Mouse (Mus musculus) forebrain, embryonic 13.5 days (tissue): ENCODE results near the gene Vmn1r54. TPM values are rescaled to one million over a fixed set of nuclear protein-coding genes. Genes with fewer than 3 reads are reported as not detected.
"Not testable (repeated sequence)": the region's sequence is repeated elsewhere in the genome, so short reads cannot be mapped to it uniquely, and the experiment has no call there.

Experiments used
- ATAC-seq: fragments of 200-750 bp; cut with Nextera tagmentation; 2 replicates; pipeline ENCODE4 v1.8.0; 2017
- H3K27ac ChIP-seq: fragments of 300-500 bp; sonication (generic); 2 replicates; pipeline ENCODE4 v1.5.1; 2015; ENCODE audit warnings: inconsistent platforms, mild to moderate bottlenecking, moderate library complexity
- H3K27me3 ChIP-seq: fragments of 300-500 bp; sonication (generic); 2 replicates; pipeline ENCODE4 v1.6.1; 2015; ENCODE audit warnings: mild to moderate bottlenecking, inconsistent platforms
- H3K36me3 ChIP-seq: fragments of 300-500 bp; sonication (generic); 2 replicates; pipeline ENCODE4 v1.6.1; 2015; ENCODE audit warnings: mild to moderate bottlenecking, inconsistent platforms; ENCODE audit not compliant: poor library complexity, severe bottlenecking
- H3K4me1 ChIP-seq: fragments of 300-500 bp; sonication (generic); 2 replicates; pipeline ENCODE4 v1.6.1; 2015; ENCODE audit warnings: inconsistent platforms
- H3K4me2 ChIP-seq: fragments of 300-500 bp; sonication (generic); 2 replicates; pipeline ENCODE4 v1.6.1; 2015; ENCODE audit warnings: inconsistent platforms, mild to moderate bottlenecking, moderate library complexity
- H3K4me3 ChIP-seq: fragments of 300-500 bp; sonication (generic); 2 replicates; pipeline ENCODE4 v1.5.1; 2015; ENCODE audit warnings: mild to moderate bottlenecking, inconsistent platforms
- H3K9ac ChIP-seq: fragments of 300-500 bp; sonication (generic); 2 replicates; pipeline ENCODE4 v1.6.1; 2015; ENCODE audit warnings: mild to moderate bottlenecking, inconsistent platforms
- H3K9me3 ChIP-seq: fragments of 300-500 bp; sonication (generic); replicated peaks from 2 replicates; pipeline ENCODE4 v1.6.1; 2016; ENCODE audit warnings: inconsistent platforms
- WGBS: fragments of 180-500 bp; shearing (Covaris S2); methylation state at CpG from one replicate; pipeline ENCODE4 v1.1.7; 2015; 5-methylcytosine and 5-hydroxymethylcytosine counted together
- polyA plus RNA-seq: library from polyadenylated mRNA; unstranded; fragments of >200 nt; fragmentation: Nextera tagmentation; extraction: Ambion mirVana; gene quantifications from 2 replicates; pipeline ENCODE4 v1.2.1, GENCODE M21; 2015

Vmn1r54 gene
- not detected in 2 replicates for polyA plus RNA-seq

DNA sequence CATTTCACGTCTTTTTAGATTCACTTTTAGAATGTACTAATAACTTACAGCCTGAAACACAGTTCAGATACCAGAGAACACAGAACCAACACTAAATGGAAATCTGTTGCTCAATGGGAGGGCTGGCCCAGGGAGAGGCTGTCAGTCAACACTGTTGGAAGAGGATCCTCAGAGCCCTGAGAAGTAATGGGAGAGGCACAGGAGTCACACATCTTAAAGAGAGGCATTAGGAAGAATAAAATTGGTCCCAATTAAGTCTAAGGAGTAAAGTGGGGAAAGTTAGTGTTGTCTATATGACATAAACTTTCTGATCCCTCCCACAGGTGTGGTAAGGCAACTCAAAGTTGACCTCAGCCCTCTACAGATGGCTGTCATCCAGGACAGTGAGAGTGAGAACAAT is at the start of gene Vmn1r54:
TSS of gene Vmn1r54 (plus strand) at position 301 of the 400 bp plus-strand sequence.
- no peaks in the 10 kb centered on the region for H3K27me3 ChIP-seq
- no peak for ATAC-seq
- no peaks in the 10 kb centered on the region for H3K36me3 ChIP-seq
- 83% methylated on average over 1 of the region's 1 CpGs for WGBS
- H3K4me2 ChIP-seq: no peak within 1 kb of the TSS
- H3K9me3 ChIP-seq: no peaks in the 10 kb centered on the region
- H3K4me3 ChIP-seq: no peak within 1 kb of the TSS
- H3K27ac ChIP-seq: no peak within 1 kb of the TSS
- H3K9ac ChIP-seq: no peak within 1 kb of the TSS
- H3K4me1 ChIP-seq: no peaks in the 10 kb centered on the region

GRCm38 (mm10) chr6:90202493-90202892 is 43.6 kb upstream of the Vmn1r54 start, which contains the start of gene V1ra8:
V1ra8 (plus strand) TSS chr6:90202793.
- ATAC-seq, H3K27ac ChIP-seq: not testable (repeated sequence)
- WGBS: 77% methylated on average over 2 of the region's 2 CpGs

GRCm38 (mm10) chr6:90224338-90224737 is 21.8 kb upstream of the Vmn1r54 start, which contains the start of gene Vmn1r53:
Vmn1r53 (minus strand) TSS chr6:90224438.
- no peak within 1 kb of the TSS for H3K4me2 ChIP-seq
- H3K4me3 ChIP-seq: no peak within 1 kb of the TSS
- H3K27me3 ChIP-seq: no peaks in the 10 kb centered on the region
- no peak for ATAC-seq
- H3K9ac ChIP-seq: no peak within 1 kb of the TSS
- H3K36me3 ChIP-seq: no peaks in the 10 kb centered on the region
- no peak within 1 kb of the TSS for H3K27ac ChIP-seq
- H3K4me1 ChIP-seq: no peaks in the 10 kb centered on the region
- H3K9me3 ChIP-seq: 0 out of 2 replicates have a peak, but pooled peaks cover 8% of the 10 kb centered on the region
- 90% methylated on average over 1 of the region's 1 CpGs for WGBS

More at GRCm38 (mm10) chr6:90202493-90202892, 43.6 kb upstream of the Vmn1r54 start, which contains the start of gene V1ra8:
- not testable (repeated sequence) for H3K27me3 ChIP-seq, H3K9me3 ChIP-seq, H3K4me3 ChIP-seq, H3K4me1 ChIP-seq, H3K36me3 ChIP-seq, H3K9ac ChIP-seq, H3K4me2 ChIP-seq

DNA sequence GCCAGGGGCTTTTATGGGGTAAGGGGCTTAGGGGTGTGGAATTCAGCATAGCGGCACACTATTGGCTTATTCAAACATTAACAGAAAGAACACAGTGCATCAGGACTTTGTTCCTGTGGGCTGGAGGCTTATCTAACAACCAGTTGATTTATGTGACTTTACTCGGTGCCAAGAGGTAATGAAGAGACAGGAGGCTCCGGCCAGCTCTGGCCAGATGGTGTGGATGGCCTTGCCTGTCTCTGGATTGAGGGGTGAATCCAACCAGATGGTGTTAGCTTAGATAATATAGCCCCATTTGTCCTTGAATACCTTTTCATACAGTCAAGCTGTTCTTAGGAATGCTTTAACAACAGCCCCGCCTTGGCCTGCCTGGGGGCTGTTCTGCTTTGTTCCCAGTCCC is 14.0 kb upstream of the Vmn1r54 start:
- H3K9ac ChIP-seq, H3K4me1 ChIP-seq, H3K4me3 ChIP-seq, H3K27ac ChIP-seq, ATAC-seq, H3K27me3 ChIP-seq, H3K36me3 ChIP-seq, H3K4me2 ChIP-seq: not testable (repeated sequence)
- WGBS: 91% methylated on average over 4 of the region's 4 CpGs
- H3K9me3 ChIP-seq: peaks cover 14% of the 10 kb centered on the region; the same call in 1 of the 2 replicates

- no peaks in the 10 kb centered on the region for H3K27me3 ChIP-seq
- no peaks in the 10 kb centered on the region for H3K36me3 ChIP-seq
- H3K9ac ChIP-seq: no peak overlapping the region
- H3K9me3 ChIP-seq: peaks cover 14% of the 10 kb centered on the region; the same call in 1 of the 2 replicates
- H3K4me2 ChIP-seq: no peak overlapping the region
- WGBS: 63% methylated on average over 27 of the region's 27 CpGs
- no peak overlapping the region for H3K27ac ChIP-seq
- no peaks in the 10 kb centered on the region for H3K4me1 ChIP-seq
- no peak overlapping the region for H3K4me3 ChIP-seq
- no peak for ATAC-seq
These were observed 13.4 kb upstream of the Vmn1r54 start for GRCm38 (mm10) chr6:90232681-90233080.

DNA sequence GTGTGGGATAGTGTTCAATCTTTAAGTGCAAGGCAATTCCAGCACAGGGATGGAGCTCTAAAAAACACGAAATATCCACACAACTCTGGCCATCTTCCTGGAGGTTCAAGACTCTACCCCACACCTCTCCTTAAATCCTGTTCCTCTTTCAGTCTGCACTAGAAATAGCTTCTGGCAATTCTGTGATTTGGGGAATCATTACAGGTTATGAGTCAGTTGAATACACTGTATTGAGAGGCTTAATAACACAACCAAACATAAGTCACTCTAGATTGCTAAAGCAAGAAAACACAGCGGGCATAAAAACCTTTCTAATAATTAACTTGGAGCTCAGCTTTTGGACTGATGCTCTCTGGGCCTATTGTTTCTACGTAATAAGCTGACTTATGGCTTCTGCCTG is 2.1 kb upstream of the Vmn1r54 start:
- H3K36me3 ChIP-seq: no peaks in the 10 kb centered on the region
- no peaks in the 10 kb centered on the region for H3K9me3 ChIP-seq
- H3K27me3 ChIP-seq: no peaks in the 10 kb centered on the region
- H3K9ac ChIP-seq: no peak overlapping the region
- WGBS: 80% methylated on average over 3 of the region's 3 CpGs
- no peaks in the 10 kb centered on the region for H3K4me1 ChIP-seq
- no peak overlapping the region for H3K4me3 ChIP-seq
- H3K4me2 ChIP-seq: no peak overlapping the region
- no peak for ATAC-seq
- H3K27ac ChIP-seq: no peak overlapping the region

GRCm38 (mm10) chr6:90288265-90288664 is 42.2 kb downstream of the Vmn1r54 start:
- H3K27ac ChIP-seq: no peak overlapping the region
- no peaks in the 10 kb centered on the region for H3K36me3 ChIP-seq
- 59% methylated on average over 12 of the region's 12 CpGs for WGBS
- no peak for ATAC-seq
- H3K27me3 ChIP-seq: no peaks in the 10 kb centered on the region
- no peak overlapping the region for H3K4me2 ChIP-seq
- peaks cover 5% of the 10 kb centered on the region for H3K9me3 ChIP-seq
- H3K4me3 ChIP-seq: no peak overlapping the region
- no peaks in the 10 kb centered on the region for H3K4me1 ChIP-seq
- no peak overlapping the region for H3K9ac ChIP-seq

GRCm38 (mm10) chr6:90300919-90301318 is 54.8 kb downstream of the Vmn1r54 start, which contains the start of gene BC048671:
BC048671 (plus strand) TSS chr6:90301219.
- Histone ChIP-seq H3K27ac (no peak within 1 kb of the TSS), H3K4me2 (no peak within 1 kb of the TSS), H3K9me3 (0 out of 2 replicates have a peak, but pooled peaks cover 3% of the 10 kb centered on the region), H3K4me1 (no peaks in the 10 kb centered on the region), H3K4me3 (no peak within 1 kb of the TSS), H3K27me3 (no peaks in the 10 kb centered on the region), H3K9ac (no peak within 1 kb of the TSS), H3K36me3 (no peaks in the 10 kb centered on the region)
- ATAC-seq: no peak
- WGBS: 91% methylated on average over 1 of the region's 1 CpGs

GRCm38 (mm10) chr6:90306315-90306975 is 60.3 kb downstream of the Vmn1r54 start:
- Histone ChIP-seq H3K4me3 (no peak overlapping the region), H3K4me2 (no peak overlapping the region), H3K4me1 (no peaks in the 10 kb centered on the region), H3K27me3 (no peaks in the 10 kb centered on the region), H3K9me3 (peaks cover 12% of the 10 kb centered on the region), H3K36me3 (no peaks in the 10 kb centered on the region), H3K9ac (no peak overlapping the region), H3K27ac (no peak overlapping the region)
- ATAC-seq: no peak
- 84% methylated on average over 6 of the region's 6 CpGs for WGBS

GRCm38 (mm10) chr6:90308839-90309778 is 63.0 kb downstream of the Vmn1r54 start:
- Histone ChIP-seq H3K4me3 (no peak overlapping the region), H3K36me3 (no peaks in the 10 kb centered on the region), H3K27me3 (no peaks in the 10 kb centered on the region), H3K4me2 (no peak overlapping the region), H3K9ac (no peak overlapping the region), H3K9me3 (peaks cover 12% of the 10 kb centered on the region), H3K27ac (no peak overlapping the region), H3K4me1 (no peaks in the 10 kb centered on the region)
- WGBS: 91% methylated on average over 87 of the region's 87 CpGs
- no peak for ATAC-seq

DNA sequence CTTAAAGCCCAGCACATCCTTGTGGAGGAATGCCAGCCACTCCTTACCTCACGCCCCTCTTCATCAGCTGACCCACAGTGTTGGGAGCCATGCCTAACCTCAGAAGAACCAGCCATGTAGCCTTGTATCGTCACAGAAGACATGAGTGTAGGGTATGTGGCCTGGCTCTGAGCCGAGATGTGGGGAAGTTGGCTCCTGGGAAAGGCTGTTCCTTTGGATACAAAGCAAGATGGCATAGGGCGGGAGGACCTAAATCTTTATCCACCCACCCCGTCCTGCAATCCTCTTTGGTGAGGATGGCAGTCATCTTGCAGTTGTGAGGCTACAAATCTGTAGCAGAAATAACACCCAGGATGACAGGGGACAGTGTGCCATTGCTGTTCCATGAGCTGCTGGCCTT is 69.9 kb downstream of the Vmn1r54 start:
- ATAC-seq: no peak
- 85% methylated on average over 5 of the region's 5 CpGs for WGBS
- Histone ChIP-seq H3K9ac (no peak overlapping the region), H3K4me2 (no peak overlapping the region), H3K27ac (no peak overlapping the region), H3K4me1 (no peaks in the 10 kb centered on the region), H3K27me3 (no peaks in the 10 kb centered on the region), H3K9me3 (no peaks in the 10 kb centered on the region), H3K4me3 (no peak overlapping the region), H3K36me3 (no peaks in the 10 kb centered on the region)
